Mouse (Mus musculus) right cerebral cortex, postnatal 36 days (tissue): Measurements from ENCODE around the gene Pnp.
"Not testable (repeated sequence)": the region's sequence is repeated elsewhere in the genome, so short reads cannot be mapped to it uniquely, and the experiment has no call there.

Experiments
- DNase-seq, 2 experiments: peaks; one replicate each; pipeline ENCODE4 v3.0.0; 2022; ENCODE audit warnings: low spot score in 2 of 2, mixed read lengths in 1 of 2

Pnp gene

GRCm38 (mm10) chr14:50930377-50930753 is 517 bp upstream of the Pnp start:
- peak; percentile 41 to 42 for DNase-seq

GRCm38 (mm10) chr14:50931493-50932020 is 675 bp downstream of the Pnp start:
- no peak for DNase-seq

- DNase-seq = no peak
Measured at GRCm38 (mm10) chr14:50936649-50937048, 5.8 kb downstream of the Pnp start.

GRCm38 (mm10) chr14:50938119-50938908 is 7.4 kb downstream of the Pnp start:
- no peak for DNase-seq

GRCm38 (mm10) chr14:50938940-50939339 is 8.1 kb downstream of the Pnp start:
- no peak for DNase-seq

GRCm38 (mm10) chr14:50943932-50944667 is 13.2 kb downstream of the Pnp start, which contains the start of gene Gm49342:
Gm49342 (plus strand) TSS chr14:50944517.
- peak; percentile 83 for DNase-seq

GRCm38 (mm10) chr14:50944668-50945033 is 13.8 kb downstream of the Pnp start:
- DNase-seq = not testable (repeated sequence)

- DNase-seq = not testable (repeated sequence)
Measured at GRCm38 (mm10) chr14:50945081-50945480, 14.2 kb downstream of the Pnp start.

- not testable (repeated sequence) for DNase-seq
Measured at GRCm38 (mm10) chr14:50945526-50945925, 14.6 kb downstream of the Pnp start.

GRCm38 (mm10) chr14:50955487-50955886 is 24.6 kb downstream of the Pnp start:
- DNase-seq = no peak

- DNase-seq = peak; percentile 14 to 28
Measured at GRCm38 (mm10) chr14:50955942-50956508, 25.1 kb downstream of the Pnp start, which contains the start of gene Pnp2. Pnp2 (plus strand) TSS chr14:50955992.

- not testable (repeated sequence) for DNase-seq
Measured at GRCm38 (mm10) chr14:50956724-50957123, 25.8 kb downstream of the Pnp start.

- DNase-seq = not testable (repeated sequence)
Measured at GRCm38 (mm10) chr14:50957146-50957545, 26.3 kb downstream of the Pnp start.

- not testable (repeated sequence) for DNase-seq
Measured at GRCm38 (mm10) chr14:50958289-50958995, 27.6 kb downstream of the Pnp start.

GRCm38 (mm10) chr14:50968216-50968980 is 37.5 kb downstream of the Pnp start:
- DNase-seq = no peak

GRCm38 (mm10) chr14:50969041-50969440 is 38.2 kb downstream of the Pnp start:
- no peak for DNase-seq

- peak; percentile 29 to 39 for DNase-seq
Measured at GRCm38 (mm10) chr14:50969558-50970544, 39.0 kb downstream of the Pnp start.

- no peak for DNase-seq
Measured at GRCm38 (mm10) chr14:50970822-50971221, 39.9 kb downstream of the Pnp start.

GRCm38 (mm10) chr14:50973054-50973453 is 42.2 kb downstream of the Pnp start:
- not testable (repeated sequence) for DNase-seq

- no peak for DNase-seq
Measured at GRCm38 (mm10) chr14:50973700-50974099, 42.8 kb downstream of the Pnp start.
